ENCODE assay signal across 8 mouse cellular contexts in the genomic region with DNA sequence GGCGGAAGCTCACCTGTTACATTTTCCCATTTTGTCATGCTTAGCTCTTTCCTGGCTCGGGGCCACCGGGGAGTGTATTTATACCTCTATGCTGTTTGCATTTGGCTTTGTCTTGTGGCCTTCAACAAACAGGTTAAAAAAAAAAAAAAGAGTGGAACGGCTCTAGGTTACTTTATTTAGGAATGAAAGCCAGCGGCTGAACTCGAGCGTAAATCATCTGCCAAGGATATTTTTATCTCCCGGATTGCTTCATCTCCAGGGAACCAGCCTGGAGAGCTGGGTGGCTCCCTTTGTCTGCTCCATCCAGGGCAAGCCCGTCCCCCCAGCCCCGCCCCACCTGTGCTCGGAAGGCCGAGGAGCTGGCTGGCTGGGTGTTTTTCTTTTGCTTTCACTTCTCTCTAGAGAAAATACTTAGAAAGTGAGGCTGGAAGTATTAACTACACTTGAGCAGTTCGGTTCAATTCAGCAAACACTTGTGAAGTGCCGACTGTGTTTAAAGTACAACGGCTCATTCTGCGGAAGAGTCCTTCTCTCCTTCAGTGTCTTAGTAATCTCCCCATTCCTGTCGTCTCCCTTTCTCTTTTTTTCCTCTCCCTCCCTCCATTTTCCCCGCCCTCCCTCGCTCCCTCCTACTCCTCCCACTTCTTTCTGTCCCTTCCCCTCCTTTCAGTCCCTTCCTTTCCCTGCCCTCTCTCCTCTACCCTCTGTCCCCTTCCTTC. TPM values are rescaled to one million over a fixed set of nuclear protein-coding genes. Genes with fewer than 3 reads are reported as not detected.
DNase-seq lines count a peak whose midpoint lies in the region; ATAC-seq and TF ChIP-seq lines count a peak whose summit lies in the region.

No protein-coding gene starts in this region.

- no peaks in the 10 kb centered on the region for H3K79me2 ChIP-seq in heart, adult 2 months (replicated peaks; ENCODE audit: control insufficient read depth, insufficient read depth, low read length)

- peak; percentile 46 to 58 for DNase-seq in urinary bladder, adult 18-20 months (ENCODE audit: low spot score in 2 of 2)
- no peak for DNase-seq in urinary bladder, postnatal 10 days (ENCODE audit: low spot score)
- peak; percentile 70 for DNase-seq in embryonic facial prominence, embryonic 10.5 days (ENCODE audit: low spot score)
- DNase-seq in heart, adult 2 months, result peak; percentile 75 to 85
- DNase-seq in kidney, adult 18-20 months, result peak; percentile 70

- H3K36me3 ChIP-seq in embryonic facial prominence, embryonic 10.5 days (replicated peaks), result no peaks in the 10 kb centered on the region
- no peaks in the 10 kb centered on the region for H3K36me3 ChIP-seq in heart, adult 2 months (ENCODE audit: control insufficient read depth, insufficient read depth, low read length)
- H3K36me3 ChIP-seq in limb, embryonic 15.5 days, result no peaks in the 10 kb centered on the region
- no peaks in the 10 kb centered on the region for H3K36me3 ChIP-seq in midbrain, embryonic 15.5 days (replicated peaks)
- H3K36me3 ChIP-seq in stomach, embryonic 14.5 days (ENCODE audit: control insufficient read depth, insufficient read depth, low read length), result no peaks in the 10 kb centered on the region

- H3K9me3 ChIP-seq in embryonic facial prominence, embryonic 10.5 days, result no peaks in the 10 kb centered on the region
- H3K9me3 ChIP-seq in limb, embryonic 15.5 days, result no peaks in the 10 kb centered on the region
- no peaks in the 10 kb centered on the region for H3K9me3 ChIP-seq in midbrain, embryonic 15.5 days
- no peaks in the 10 kb centered on the region for H3K9me3 ChIP-seq in stomach, embryonic 14.5 days (ENCODE audit: control insufficient read depth, low read depth, low read length)

- peaks cover 38% of the 10 kb centered on the region for H3K27me3 ChIP-seq in embryonic facial prominence, embryonic 10.5 days (replicated peaks; ENCODE audit: low read depth, poor library complexity, severe bottlenecking)
- no peaks in the 10 kb centered on the region; the same call in 1 of the 2 replicates for H3K27me3 ChIP-seq in heart, adult 2 months (ENCODE audit: control insufficient read depth, insufficient read depth, low read length)
- H3K27me3 ChIP-seq in limb, embryonic 15.5 days, result peaks cover 10% of the 10 kb centered on the region; the same call in 1 of the 2 replicates
- H3K27me3 ChIP-seq in midbrain, embryonic 15.5 days (replicated peaks), result 0 out of 2 replicates have a peak, but pooled peaks cover 3% of the 10 kb centered on the region
- H3K27me3 ChIP-seq in stomach, embryonic 14.5 days (ENCODE audit: control insufficient read depth, insufficient read depth, low read length), result no peaks in the 10 kb centered on the region

- H3K27ac ChIP-seq in embryonic facial prominence, embryonic 10.5 days (replicated peaks), result peak overlapping the region; percentile 78
- peak overlapping the region; percentile 70 for H3K27ac ChIP-seq in heart, adult 2 months
- peak overlapping the region; percentile 23; the same call in 1 of the 2 replicates for H3K27ac ChIP-seq in limb, embryonic 15.5 days
- H3K27ac ChIP-seq in midbrain, embryonic 15.5 days, result no peak overlapping the region
- peak overlapping the region; percentile 52; the same call in 1 of the 2 replicates for H3K27ac ChIP-seq in stomach, embryonic 14.5 days (ENCODE audit: low read length)

- TF ChIP-seq CTCF in heart, adult 2 months (IDR thresholded peaks at IDR 0.05), result no peak

- H3K4me2 ChIP-seq in limb, embryonic 15.5 days, result peak overlapping the region; percentile 54
- H3K4me2 ChIP-seq in midbrain, embryonic 15.5 days, result peak overlapping the region; percentile 73
- H3K4me2 ChIP-seq in stomach, embryonic 14.5 days (replicated peaks; ENCODE audit: low read depth, low read length), result peak overlapping the region; percentile 52

- TF ChIP-seq POLR2A in heart, adult 2 months (IDR thresholded peaks at IDR 0.05; ENCODE audit: insufficient read depth, low read depth, low read length), result 0 out of 2 replicates have a peak, but pooled peaks have one; percentile 50

- intact Hi-C loops in heart, adult 2 months (cut with DNase I), result loop anchor here (2.0 to 5.0 kb wide), 2 partner anchors 132 to 236 kb away; partner anchors contain the start of gene Trio

- peak; percentile 61 for TF ChIP-seq EP300 in heart, adult 2 months (IDR thresholded peaks at IDR 0.05; ENCODE audit: insufficient read depth, low read depth, low read length)

- peaks cover 26% of the 10 kb centered on the region for H3K4me1 ChIP-seq in embryonic facial prominence, embryonic 10.5 days
- H3K4me1 ChIP-seq in heart, adult 2 months (ENCODE audit: control insufficient read depth, insufficient read depth, low read length), result 0 out of 2 replicates have a peak, but pooled peaks cover 4% of the 10 kb centered on the region
- peaks cover 12% of the 10 kb centered on the region for H3K4me1 ChIP-seq in limb, embryonic 15.5 days
- H3K4me1 ChIP-seq in midbrain, embryonic 15.5 days, result peaks cover 25% of the 10 kb centered on the region
- H3K4me1 ChIP-seq in stomach, embryonic 14.5 days (ENCODE audit: control insufficient read depth, insufficient read depth, low read length), result 0 out of 2 replicates have a peak, but pooled peaks cover 10% of the 10 kb centered on the region

- H3K4me3 ChIP-seq in embryonic facial prominence, embryonic 10.5 days, result peak overlapping the region; percentile 59
- H3K4me3 ChIP-seq in heart, adult 2 months, result peak overlapping the region; percentile 50
- H3K4me3 ChIP-seq in limb, embryonic 15.5 days, result peak overlapping the region; percentile 45
- peak overlapping the region; percentile 38 for H3K4me3 ChIP-seq in midbrain, embryonic 15.5 days
- peak overlapping the region; percentile 44 for H3K4me3 ChIP-seq in stomach, embryonic 14.5 days (ENCODE audit: low read depth, low read length)

- ATAC-seq in limb, embryonic 15.5 days (ENCODE audit: insufficient number of reproducible peaks, low FRiP score, low TSS enrichment, low read depth), result peak; percentile 84
- ATAC-seq in midbrain, embryonic 15.5 days (replicated peaks), result peak; percentile 48; the same call in 1 of the 2 replicates
- peak; percentile 85 for ATAC-seq in stomach, embryonic 14.5 days (ENCODE audit: insufficient number of reproducible peaks, insufficient read depth, low FRiP score, low read depth)

- peak overlapping the region; percentile 74 for H3K9ac ChIP-seq in heart, adult 2 months (ENCODE audit: low read depth, low read length)
- H3K9ac ChIP-seq in limb, embryonic 15.5 days, result peak overlapping the region; percentile 23; the same call in 1 of the 2 replicates
- H3K9ac ChIP-seq in midbrain, embryonic 15.5 days, result 0 out of 2 replicates have a peak overlapping the region, but pooled peaks have one; percentile 27
- H3K9ac ChIP-seq in stomach, embryonic 14.5 days (replicated peaks; ENCODE audit: low read depth, low read length), result peak overlapping the region; percentile 33; the same call in 1 of the 2 replicates

- WGBS in embryonic facial prominence, embryonic 10.5 days, result 3% methylated on average over 19 of the region's 19 CpGs
- 2% methylated on average over 18 of the region's 19 CpGs for WGBS in heart, adult 2 months
- WGBS in limb, embryonic 15.5 days, result 5% methylated on average over 19 of the region's 19 CpGs
- 2% methylated on average over 19 of the region's 19 CpGs for WGBS in midbrain, embryonic 15.5 days
- 2% methylated on average over 19 of the region's 19 CpGs for WGBS in stomach, embryonic 14.5 days

RNA-seq across cellular contexts. Expression of gene Dnah5, which starts 44.6 kb away (rescaled TPM):
- 0.02 and 0.04 TPM in 2 replicates for polyA plus RNA-seq in embryonic facial prominence, embryonic 10.5 days (2016; fragmentation: Nextera tagmentation; extraction: Ambion mirVana)
- under 1 TPM in 1 of 2 experiments, not detected in 1; 0.03 TPM for total RNA-seq in heart, adult 2 months (2021)
- 0.18 TPM in 1 of 2 replicates, not detected in the other for polyA plus RNA-seq in heart, adult 2 months (2012; rRNA removed)
- 0.04 TPM in 2 replicates for polyA plus RNA-seq in limb, embryonic 15.5 days (2015; fragmentation: Nextera tagmentation; extraction: Ambion mirVana)
- 0.25 and 0.27 TPM in 2 replicates for polyA plus RNA-seq in midbrain, embryonic 15.5 days (2015; fragmentation: Nextera tagmentation; extraction: Ambion mirVana)
- 0.03 and 0.04 TPM in 2 replicates for polyA plus RNA-seq in stomach, embryonic 14.5 days (2014; fragmentation: Nextera tagmentation; extraction: Ambion mirVana)

Comparison
In these comparisons a context has a peak if more than half of its experiments do, and no peak if none do; other contexts are left out.
1. H3K9ac ChIP-seq: peak in every context shown above with its lines; median percentile 74 in heart, adult 2 months; 33 in stomach, embryonic 14.5 days; 27 in midbrain, embryonic 15.5 days; 23 in limb, embryonic 15.5 days.